Mouse (Mus musculus) Patski (cell line): ENCODE data around the gene Tmem145. TPM values are rescaled to one million over a fixed set of nuclear protein-coding genes. Genes with fewer than 3 reads are reported as not detected.

Experiments
- ATAC-seq: fragments of 100-300 bp; one replicate; pipeline ENCODE4 v1.8.0; 2021
- CTCF ChIA-PET: fragments of 350-600 bp; sonication (Branson Sonifier 250); formaldehyde crosslinking; loops from one replicate; lab custom pipeline; 2022; ENCODE audit warnings: inconsistent platforms; lab: Charles Lee
- POLR2A ChIA-PET: fragments of 350-600 bp; sonication (Branson Sonifier 250); formaldehyde crosslinking; loops from one replicate; lab custom pipeline; 2022; ENCODE audit warnings: antibody characterized with exemption, inconsistent platforms; lab: Charles Lee
- DNase-seq: peaks from one replicate; pipeline ENCODE4 v3.0.0-alpha.2; 2011; ENCODE audit warnings: low read depth, low spot score
- H3K27me3 ChIP-seq: fragments of 371-371 bp; one replicate; pipeline ENCODE4 v1.5.1; 2021
- CTCF ChIP-seq: fragments of 100-300 bp; IDR thresholded peaks from one replicate; pipeline ENCODE4 v1.5.1; 2021
- in situ Hi-C: fragments of 300-500 bp; cut with MboI; formaldehyde crosslinking; loops from 3 replicates; pipeline ENCODE4 v1.11.1; 2018; ENCODE audit warnings: low pct_unique_long_range_greater_than_20kb, mixed read lengths
- polyA plus RNA-seq: library from polyadenylated mRNA; unstranded; gene quantifications from one replicate; pipeline ENCODE4 v1.2.3, GENCODE M21; 2021

Tmem145 gene
- polyA plus RNA-seq, 1 experiment from 2014 or later = 1.7 TPM

DNA sequence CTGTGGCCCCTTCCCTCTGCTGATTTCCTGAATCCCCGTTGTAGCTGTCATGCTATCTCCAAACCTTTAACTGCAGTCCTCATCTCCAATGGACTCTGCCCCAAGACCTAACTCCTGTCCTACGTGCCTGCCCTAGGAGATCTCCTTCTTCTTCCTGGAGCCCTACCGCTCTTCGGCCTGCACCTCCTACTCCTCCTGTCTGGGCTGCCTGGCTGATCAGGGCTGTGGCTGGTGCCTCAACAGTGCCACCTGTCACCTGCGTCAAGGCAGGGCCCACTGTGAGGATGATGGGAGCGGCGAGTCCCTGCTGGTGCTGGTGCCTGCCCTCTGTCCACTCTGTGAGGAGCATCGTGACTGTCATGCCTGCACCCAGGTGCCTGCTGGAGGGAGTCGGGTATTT, 33.4 kb downstream of the Tmem145 start:
- in situ Hi-C loops = no loop called here
- ChIA-PET POLR2A (no interaction called here), CTCF (interaction anchor here (1.4 kb wide), 1 partner anchor 8 kb away, joined by 4 read pairs; no protein-coding TSS in a partner anchor)
- ATAC-seq = no peak
- DNase-seq = no peak
- H3K27me3 ChIP-seq = no peaks in the 10 kb centered on the region
- no peak for TF ChIP-seq CTCF

GRCm38 (mm10) chr7:25341000-25341784, 35.3 kb downstream of the Tmem145 start:
- TF ChIP-seq CTCF = no peak
- no peak for ATAC-seq
- in situ Hi-C loops = no loop called here
- ChIA-PET POLR2A (no interaction called here), CTCF (no interaction called here)
- DNase-seq = no peak
- no peaks in the 10 kb centered on the region for H3K27me3 ChIP-seq

- in situ Hi-C loops = no loop called here
- ChIA-PET POLR2A (interaction anchor here (1.4 to 1.6 kb wide), 2 partner anchors 18 to 20 kb away, joined by 3 read pairs; no protein-coding TSS in a partner anchor), CTCF (interaction anchor here (2.7 kb wide), 1 partner anchor 14 kb away, joined by 11 read pairs; no protein-coding TSS in a partner anchor)
- no peak for TF ChIP-seq CTCF
- DNase-seq (no peak), ATAC-seq (no peak)
- H3K27me3 ChIP-seq = no peaks in the 10 kb centered on the region
Observed at GRCm38 (mm10) chr7:25348861-25349260, 43.0 kb downstream of the Tmem145 start.

- ChIA-PET POLR2A (no interaction called here), CTCF (interaction anchor here (1.2 kb wide), 1 partner anchor 11 kb away, joined by 3 read pairs; no protein-coding TSS in a partner anchor)
- no peak for TF ChIP-seq CTCF
- in situ Hi-C loops = no loop called here
- H3K27me3 ChIP-seq = no peaks in the 10 kb centered on the region
- ATAC-seq (no peak), DNase-seq (no peak)
Observed at GRCm38 (mm10) chr7:25358721-25359206, 52.9 kb downstream of the Tmem145 start.

- CTCF ChIA-PET = no interaction called here
- in situ Hi-C loops = no loop called here
- no peak for DNase-seq
- POLR2A ChIA-PET = no interaction called here
- no peak for TF ChIP-seq CTCF
- H3K27me3 ChIP-seq = no peaks in the 10 kb centered on the region
- ATAC-seq = no peak
Observed at GRCm38 (mm10) chr7:25363151-25363550, 57.2 kb downstream of the Tmem145 start.

- POLR2A ChIA-PET = interaction anchor here (0.5 kb wide), 1 partner anchor 38 kb away, joined by 3 read pairs; no protein-coding TSS in a partner anchor
- TF ChIP-seq CTCF = no peak
- H3K27me3 ChIP-seq = no peaks in the 10 kb centered on the region
- DNase-seq = no peak
- no peak for ATAC-seq
- CTCF ChIA-PET = no interaction called here
- in situ Hi-C loops = no loop called here
Observed at GRCm38 (mm10) chr7:25363632-25364031, 57.7 kb downstream of the Tmem145 start.

Other genes with a start within 250 kb of the Tmem145 start
- 49.5 TPM for gene Grik5, start 233.8 kb upstream of the Tmem145 start, polyA plus RNA-seq
- gene Zfp574, start 233.5 kb upstream of the Tmem145 start, polyA plus RNA-seq = 30.0 TPM
- 0.09 TPM for gene Pou2f2, start 126.4 kb upstream of the Tmem145 start, polyA plus RNA-seq
- 18.1 TPM for gene Dedd2, start 85.5 kb upstream of the Tmem145 start, polyA plus RNA-seq
- 7.6 TPM for gene Zfp526, start 84.7 kb upstream of the Tmem145 start, polyA plus RNA-seq
- 93.7 TPM for gene Gsk3a, start 68.3 kb upstream of the Tmem145 start, polyA plus RNA-seq
- gene Erf, start 55.3 kb upstream of the Tmem145 start, polyA plus RNA-seq = 45.9 TPM
- 138 TPM for gene Cic, start 38.4 kb upstream of the Tmem145 start, polyA plus RNA-seq
- 157 TPM for gene Pafah1b3, start 8.1 kb upstream of the Tmem145 start, polyA plus RNA-seq
- 0.18 TPM for gene Prr19, start 4.7 kb upstream of the Tmem145 start, polyA plus RNA-seq
- gene Megf8, start 11.1 kb downstream of the Tmem145 start, polyA plus RNA-seq = 105 TPM
- gene Cnfn, start 63.6 kb downstream of the Tmem145 start, polyA plus RNA-seq = not detected
- gene Lipe, start 92.6 kb downstream of the Tmem145 start, polyA plus RNA-seq = 13.2 TPM
- gene Cxcl17, start 106.8 kb downstream of the Tmem145 start, polyA plus RNA-seq = 0.10 TPM
- gene Ceacam1, start 171.5 kb downstream of the Tmem145 start, polyA plus RNA-seq = 1.2 TPM
- gene Ceacam2, start 233.8 kb downstream of the Tmem145 start, polyA plus RNA-seq = 0.28 TPM